Mouse (Mus musculus): ENCODE measurements around the gene Mfap4.

DNA sequence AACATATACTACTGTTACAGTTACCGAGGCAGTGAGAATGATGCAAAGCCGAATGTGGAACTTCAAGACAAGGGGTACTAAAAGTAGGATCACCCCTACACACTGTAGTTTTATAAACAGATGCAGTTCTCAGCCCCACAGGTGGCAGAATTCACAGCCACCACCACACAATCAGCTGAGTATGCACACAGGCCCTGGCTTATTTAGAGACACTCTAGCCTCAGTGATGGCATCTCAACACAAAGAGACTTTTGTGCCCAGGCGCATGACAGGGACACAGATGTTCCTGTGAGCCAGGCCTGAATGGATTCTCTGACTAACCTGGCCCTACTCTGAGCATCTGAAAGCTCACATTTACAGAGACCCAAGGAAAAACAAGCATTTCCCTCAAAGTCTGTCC is 52.1 kb downstream of the Mfap4 start:
- TF ChIP-seq CTCF (IDR thresholded peaks at IDR 0.05; ENCODE audit: low read depth), result no peak
- no peak for TF ChIP-seq EP300 (IDR thresholded peaks at IDR 0.05; ENCODE audit: low read depth)
